Mouse (Mus musculus): ENCODE results near the gene B4galt7.
"Not testable (repeated sequence)": the region's sequence is repeated elsewhere in the genome, so short reads cannot be mapped to it uniquely, and the experiment has no call there.

B4galt7 gene

GRCm38 (mm10) chr13:55596802-55597201 lies 2.9 kb upstream of the B4galt7 start:
- no peak for DNase-seq (ENCODE audit: low read depth, low spot score)

GRCm38 (mm10) chr13:55600657-55601056 lies 961 bp downstream of the B4galt7 start:
- no peak for DNase-seq (ENCODE audit: low read depth, low spot score)

- DNase-seq (ENCODE audit: low read depth, low spot score), result peak; percentile 85
Measured at GRCm38 (mm10) chr13:55601611-55602010, 1.9 kb downstream of the B4galt7 start.

- DNase-seq (ENCODE audit: low read depth, low spot score), result no peak
Measured at GRCm38 (mm10) chr13:55604606-55605005, 4.9 kb downstream of the B4galt7 start.

GRCm38 (mm10) chr13:55606899-55607623 lies 7.4 kb downstream of the B4galt7 start:
- no peak for DNase-seq (ENCODE audit: low read depth, low spot score)

- no peak for DNase-seq (ENCODE audit: low read depth, low spot score)
Measured at GRCm38 (mm10) chr13:55607624-55608006, 7.9 kb downstream of the B4galt7 start.

GRCm38 (mm10) chr13:55611996-55612395 lies 12.3 kb downstream of the B4galt7 start:
- DNase-seq (ENCODE audit: low read depth, low spot score), result no peak

- no peak for DNase-seq (ENCODE audit: low read depth, low spot score)
Measured at GRCm38 (mm10) chr13:55613471-55613870, 13.8 kb downstream of the B4galt7 start.

GRCm38 (mm10) chr13:55619328-55619727 lies 19.6 kb downstream of the B4galt7 start:
- DNase-seq (ENCODE audit: low read depth, low spot score), result no peak

- DNase-seq (ENCODE audit: low read depth, low spot score), result no peak
Measured at GRCm38 (mm10) chr13:55620275-55620674, 20.6 kb downstream of the B4galt7 start.

- DNase-seq (ENCODE audit: low read depth, low spot score), result not testable (repeated sequence)
Measured at GRCm38 (mm10) chr13:55622156-55622648, 22.5 kb downstream of the B4galt7 start.

GRCm38 (mm10) chr13:55622649-55623541 lies 23.2 kb downstream of the B4galt7 start, which contains the start of gene Caml:
TSS of gene Caml (plus strand) at chr13:55623005.
- peak; percentile 97 for DNase-seq (ENCODE audit: low read depth, low spot score)

- DNase-seq (ENCODE audit: low read depth, low spot score), result peak; percentile 95
Measured at GRCm38 (mm10) chr13:55634639-55635127, 35.0 kb downstream of the B4galt7 start, which contains the start of gene Ddx46. TSS of gene Ddx46 (plus strand) at chr13:55635027.

- peak; percentile 70 for DNase-seq (ENCODE audit: low read depth, low spot score)
Measured at GRCm38 (mm10) chr13:55635146-55635571, 35.5 kb downstream of the B4galt7 start.

GRCm38 (mm10) chr13:55636185-55636983 lies 36.7 kb downstream of the B4galt7 start:
- no peak for DNase-seq (ENCODE audit: low read depth, low spot score)

GRCm38 (mm10) chr13:55640480-55640879 lies 40.8 kb downstream of the B4galt7 start:
- peak; percentile 85 for DNase-seq (ENCODE audit: low read depth, low spot score)

- DNase-seq (ENCODE audit: low read depth, low spot score), result peak; percentile 82
Measured at GRCm38 (mm10) chr13:55644525-55644924, 44.8 kb downstream of the B4galt7 start.

GRCm38 (mm10) chr13:55650098-55650497 lies 50.4 kb downstream of the B4galt7 start:
- peak; percentile 41 for DNase-seq (ENCODE audit: low read depth, low spot score)

GRCm38 (mm10) chr13:55650980-55651379 lies 51.3 kb downstream of the B4galt7 start:
- no peak for DNase-seq (ENCODE audit: low read depth, low spot score)
